ENCODE assay signal across 10 mouse cellular contexts in the genomic region with DNA sequence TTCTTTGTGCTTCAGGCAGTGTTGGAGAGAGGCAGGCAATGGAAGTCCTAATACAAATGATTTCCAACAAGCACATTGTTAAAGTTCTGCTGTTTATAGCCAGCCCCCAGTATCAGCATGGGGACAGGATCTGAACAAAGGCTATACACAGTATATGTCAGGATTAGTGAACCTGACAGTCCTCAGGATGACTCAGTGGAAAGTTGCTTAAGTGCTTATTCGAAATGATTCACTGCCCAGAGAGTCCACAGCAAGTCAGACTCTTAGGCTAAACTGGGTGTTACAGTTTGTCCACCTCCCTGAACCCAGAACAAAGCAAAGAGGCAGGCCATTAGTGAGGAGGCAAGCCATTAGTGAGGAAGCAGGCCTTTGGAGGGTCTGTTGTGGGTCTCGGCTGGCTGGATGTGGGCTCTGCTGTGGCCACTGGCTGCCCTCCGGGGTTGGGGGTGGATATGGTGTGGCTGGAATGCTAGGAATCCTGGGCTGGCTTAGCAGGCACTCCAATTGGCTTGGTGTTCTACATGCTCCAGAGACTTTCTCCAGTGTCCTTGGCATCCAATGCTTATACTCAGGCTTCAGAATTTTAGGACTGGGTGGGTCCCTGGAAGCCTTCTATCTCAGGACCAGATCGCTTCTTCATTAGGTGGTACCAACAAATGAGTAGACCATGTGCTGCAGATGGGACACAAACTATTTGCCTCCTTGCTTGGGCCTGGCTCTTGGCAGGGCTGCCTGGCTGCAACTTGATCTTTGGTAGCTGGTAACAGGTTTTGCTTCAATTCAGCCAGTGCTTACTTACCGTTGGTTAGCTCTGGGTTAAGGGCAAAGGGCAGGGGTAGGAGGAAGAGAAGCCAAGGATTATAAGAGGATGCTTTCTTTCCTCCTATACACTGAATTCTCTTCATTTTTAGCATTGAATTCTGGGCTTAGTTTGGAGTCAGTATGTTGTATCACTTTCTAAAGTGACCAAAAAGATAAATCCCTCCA. TPM values are rescaled to one million over a fixed set of nuclear protein-coding genes. Genes with fewer than 3 reads are reported as not detected.
DNase-seq lines count a peak whose midpoint lies in the region; ATAC-seq and TF ChIP-seq lines count a peak whose summit lies in the region.
"Had no signal": no experiment of that assay in that cellular context is flagged by ENCODE, and none has a peak within 500 bp of the region (broad histone marks: within the 10 kb centered on the region; RNA-seq: fewer than 3 reads in every experiment).

No protein-coding gene starts in this region.

- no peaks in the 10 kb centered on the region for H3K27me3 ChIP-seq in CH12.LX (replicated peaks)
- no peaks in the 10 kb centered on the region; the same call in 1 of the 2 replicates for H3K27me3 ChIP-seq in limb, embryonic 11.5 days (ENCODE audit: control insufficient read depth, insufficient read depth, low read length)

- no peaks in the 10 kb centered on the region for H3K36me3 ChIP-seq in CH12.LX (replicated peaks in 1 of 2; ENCODE audit: control insufficient read depth in 1 of 2, insufficient read depth in 1 of 2, low read length in 1 of 2)
- no peaks in the 10 kb centered on the region for H3K36me3 ChIP-seq in limb, embryonic 11.5 days (ENCODE audit: control insufficient read depth, insufficient read depth, low read length)

- H3K27ac ChIP-seq in CH12.LX (ENCODE audit: insufficient read depth, low read depth) = no peak overlapping the region
- H3K27ac ChIP-seq in limb, embryonic 11.5 days (replicated peaks; ENCODE audit: low read depth, low read length) = no peak overlapping the region; the same call in 1 of the 2 replicates

- dilution Hi-C loops in CH12.LX (cut with MboI; ENCODE audit: extremely low pct_ligation_motif_present, extremely low pct_unique_long_range_greater_than_20kb, low sequenced_read_pairs) = no loop called here

- H3K79me2 ChIP-seq in CH12.LX (replicated peaks; ENCODE audit: control insufficient read depth, extremely low read depth, insufficient read depth, poor library complexity, severe bottlenecking) = no peaks in the 10 kb centered on the region

- 58% methylated on average over 5 of the region's 5 CpGs for WGBS in limb, embryonic 11.5 days

- H3K9ac ChIP-seq in CH12.LX (ENCODE audit: insufficient read depth, low read depth) = no peak overlapping the region
- no peak overlapping the region for H3K9ac ChIP-seq in limb, embryonic 11.5 days (ENCODE audit: low read length)
- H3K9ac ChIP-seq: liver, postnatal 0 days had no signal

- TF ChIP-seq CTCF in CH12.LX (conservative IDR thresholded peaks at IDR 0.05 in 1 of 2, IDR thresholded peaks at IDR 0.05 in 1 of 2; ENCODE audit: low read depth in 2 of 2, low read length in 2 of 2) = no peak

- intact Hi-C loops in left cerebral cortex, postnatal 10 days (cut with DNase I) = no loop called here

- peak; percentile 49; the same call in 1 of the 2 replicates for TF ChIP-seq EP300 in CH12.LX (IDR thresholded peaks at IDR 0.05; ENCODE audit: low read length)

- H3K4me2 ChIP-seq in CH12.LX (ENCODE audit: insufficient read depth, low read depth, poor library complexity, severe bottlenecking) = no peak overlapping the region
- no peak overlapping the region for H3K4me2 ChIP-seq in limb, embryonic 11.5 days (ENCODE audit: low read depth, severe bottlenecking)

- peaks cover 5% of the 10 kb centered on the region in 2 experiments; a peak in 2 of 4 replicates for H3K4me1 ChIP-seq in CH12.LX (ENCODE audit: control insufficient read depth in 1 of 2, insufficient read depth in 2 of 2)
- no peaks in the 10 kb centered on the region for H3K4me1 ChIP-seq in limb, embryonic 11.5 days (ENCODE audit: control insufficient read depth, insufficient read depth, low read length)

- no peak for TF ChIP-seq POLR2A in CH12.LX (IDR thresholded peaks at IDR 0.05; ENCODE audit: low read depth, low read length)

- H3K9me3 ChIP-seq in CH12.LX (replicated peaks; ENCODE audit: low read length) = no peaks in the 10 kb centered on the region
- no peaks in the 10 kb centered on the region for H3K9me3 ChIP-seq in limb, embryonic 11.5 days (ENCODE audit: control insufficient read depth, low read length)

- ATAC-seq in limb, embryonic 11.5 days (ENCODE audit: insufficient number of reproducible peaks, low FRiP score, low TSS enrichment, low read depth) = no peak
- no peak for ATAC-seq in erythroid progenitor cell, adult 5-6 weeks (replicated peaks; ENCODE audit: low FRiP score, poor library complexity, severe bottlenecking)
- ATAC-seq: intestine, postnatal 0 days; liver, postnatal 0 days had no signal

- in situ Hi-C loops in CH12.LX (cut with MboI; ENCODE audit: low pct_ligation_motif_present, low pct_unique_long_range_greater_than_20kb, low sequenced_read_pairs) = no loop called here

- H3K4me3 ChIP-seq in CH12.LX (replicated peaks in 1 of 3; ENCODE audit: low read depth in 2 of 3, low read length in 2 of 3, poor library complexity in 1 of 3) = no peak overlapping the region
- H3K4me3 ChIP-seq in limb, embryonic 11.5 days (ENCODE audit: low read depth, low read length) = no peak overlapping the region

- DNase-seq in 3T3-L1 (ENCODE audit: low read depth, low spot score) = peak; percentile 87
- DNase-seq in CH12.LX (ENCODE audit: extremely low read depth) = peak; percentile 11
- peak; percentile 26 for DNase-seq in gastrocnemius, postnatal 25 days
- DNase-seq in limb, embryonic 11.5 days (ENCODE audit: low spot score) = peak; percentile 43
- no peak for DNase-seq in left cerebral cortex, postnatal 10 days (ENCODE audit: extremely low spot score in 1 of 2, low spot score in 2 of 2)
- DNase-seq in right cerebral cortex, postnatal 14 days = no peak
- DNase-seq: cerebellum, adult 9-10 months; liver, postnatal 0 days had no signal

- TF ChIP-seq RAD21 in CH12.LX (IDR thresholded peaks at IDR 0.05; ENCODE audit: low read depth, low read length) = no peak

TF ChIP-seq in CH12.LX, 34 proteins besides CTCF, POLR2A, EP300 and RAD21:
- TF ChIP-seq USF2 (conservative IDR thresholded peaks at IDR 0.05; ENCODE audit: low read depth, low read length) (no peak), E2F4 (IDR thresholded peaks at IDR 0.05; ENCODE audit: insufficient replicate concordance, low read depth, low read length) (no peak), ELF1 (IDR thresholded peaks at IDR 0.05; ENCODE audit: low read depth, low read length) (no peak), BHLHE40 (IDR thresholded peaks at IDR 0.05; ENCODE audit: low read depth, low read length) (no peak), ZC3H11A (IDR thresholded peaks at IDR 0.05; ENCODE audit: low read depth, low read length) (no peak), PAX5 (IDR thresholded peaks at IDR 0.05; ENCODE audit: low read length) (no peak), ZKSCAN1 (IDR thresholded peaks at IDR 0.05; ENCODE audit: borderline replicate concordance, low read depth, low read length) (no peak), RCOR1 (conservative IDR thresholded peaks at IDR 0.05; ENCODE audit: low read depth, low read length) (no peak), MEF2A (IDR thresholded peaks at IDR 0.05; ENCODE audit: borderline replicate concordance, low read depth, low read length) (no peak), TCF12 (IDR thresholded peaks at IDR 0.05; ENCODE audit: low read depth, low read length) (no peak), MAX (IDR thresholded peaks at IDR 0.05; ENCODE audit: low read length) (no peak), HCFC1 (IDR thresholded peaks at IDR 0.05; ENCODE audit: low read depth, low read length) (no peak), IRF4 (IDR thresholded peaks at IDR 0.05; ENCODE audit: low read depth, low read length) (no peak)

RNA-seq across cellular contexts. Expression of gene Chrdl1, which starts 49.3 kb away (rescaled TPM):
- total RNA-seq in CH12.LX (2012; rRNA removed) = 6.6 and 16.1 TPM in 2 replicates
- 0.71 and 0.99 TPM in 2 replicates for total RNA-seq in CH12.LX (2014; rRNA removed)
- 0.21 and 0.42 TPM in 2 replicates for polyA plus RNA-seq in CH12.LX (2012; ENCODE audit: insufficient read length, low read depth)
- total RNA-seq in gastrocnemius, postnatal 25 days (2021) = 1 to 10 TPM; 2.7 to 4.4 TPM
- polyA plus RNA-seq in limb, embryonic 11.5 days (2014; fragmentation: Nextera tagmentation; extraction: Ambion mirVana) = 29.1 and 34.8 TPM in 2 replicates
- 10 to 100 TPM; 17.7 to 19.9 TPM for total RNA-seq in left cerebral cortex, postnatal 10 days (2021)
- total RNA-seq in erythroid progenitor cell, adult 5-6 weeks (2015; ENCODE audit: low replicate concordance) = 1.3 and 2.2 TPM in 2 replicates
- 2.6 and 11.0 TPM in 2 replicates for total RNA-seq in erythroid progenitor cell, adult 5-6 weeks (2017; ENCODE audit: low replicate concordance)

Comparison
In these comparisons a context has a peak if more than half of its experiments do, and no peak if none do; other contexts are left out.
1. DNase-seq: peak in 3T3-L1 (single experiment), CH12.LX (single experiment), gastrocnemius, postnatal 25 days (single experiment) and limb, embryonic 11.5 days (single experiment); none in left cerebral cortex, postnatal 10 days (0 of 2) and right cerebral cortex, postnatal 14 days (single experiment).